Mouse (Mus musculus) heart, postnatal 0 days (tissue): ENCODE results near the gene Slc25a53.

Source experiments
- CTCF ChIP-seq: IDR thresholded peaks from 2 replicates; pipeline ENCODE4 v1.5.1; 2016; ENCODE audit warnings: antibody characterized with exemption, control low read depth, low read depth
- EP300 ChIP-seq: IDR thresholded peaks from 2 replicates; pipeline ENCODE4 v1.6.1; 2016; ENCODE audit warnings: antibody characterized with exemption, low read depth

DNA sequence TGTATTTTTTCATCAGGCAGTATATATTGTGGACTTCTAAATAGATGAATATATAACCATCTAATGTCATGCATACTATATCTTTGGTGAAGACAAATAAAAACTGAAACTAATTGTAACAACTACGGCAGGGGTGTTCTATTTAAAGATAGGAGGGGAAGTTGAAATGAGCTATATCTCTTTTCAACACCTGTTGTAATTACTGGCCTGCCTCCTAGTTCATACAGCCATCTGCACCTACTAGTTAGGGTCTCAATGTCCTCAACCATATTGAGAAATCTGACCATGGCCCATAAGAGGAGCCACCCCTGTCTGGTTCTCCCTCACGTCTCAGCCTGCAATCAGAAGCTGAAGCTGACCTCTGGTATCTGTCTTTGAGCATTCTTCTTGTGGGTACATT, 41.8 kb downstream of the Slc25a53 start:
- TF ChIP-seq CTCF = no peak
- TF ChIP-seq EP300 = no peak
